ENCODE assay signal across 30 mouse cellular contexts in genomic region chr15:49347029-49347428, GRCm38 (mm10).
"Had no signal": no experiment of that assay in that cellular context is flagged by ENCODE, and none has a peak within 500 bp of the region (broad histone marks: within the 10 kb centered on the region; RNA-seq: fewer than 3 reads in every experiment).

No protein-coding gene starts in this region.

- H3K27me3 ChIP-seq: limb, embryonic 12.5 days; limb, embryonic 13.5 days; limb, embryonic 15.5 days; liver, embryonic 12.5 days; liver, embryonic 13.5 days; liver, embryonic 15.5 days; lung, embryonic 15.5 days; megakaryocyte, embryonic 14.5 days; midbrain, embryonic 12.5 days; midbrain, embryonic 13.5 days; midbrain, embryonic 15.5 days; neural tube, embryonic 12.5 days had no signal

- H3K27ac ChIP-seq: limb, embryonic 10.5 days; limb, embryonic 12.5 days; limb, embryonic 13.5 days; limb, embryonic 15.5 days; liver, embryonic 12.5 days; liver, embryonic 13.5 days; liver, embryonic 14.5 days; liver, embryonic 15.5 days; lung, embryonic 15.5 days; macrophage; midbrain, embryonic 10.5 days; midbrain, embryonic 12.5 days; midbrain, embryonic 13.5 days; midbrain, embryonic 15.5 days; neural tube, embryonic 12.5 days had no signal

- H3K9ac ChIP-seq: limb, embryonic 12.5 days; limb, embryonic 13.5 days; limb, embryonic 15.5 days; liver, embryonic 12.5 days; liver, embryonic 13.5 days; liver, embryonic 14.5 days; liver, embryonic 15.5 days; liver, postnatal 0 days; lung, embryonic 14.5 days; lung, embryonic 15.5 days; midbrain, embryonic 12.5 days; midbrain, embryonic 13.5 days; midbrain, embryonic 15.5 days; neural tube, embryonic 12.5 days had no signal

- H3K9me3 ChIP-seq: limb, embryonic 10.5 days; limb, embryonic 12.5 days; limb, embryonic 13.5 days; limb, embryonic 15.5 days; liver, embryonic 12.5 days; liver, embryonic 13.5 days; liver, embryonic 15.5 days; lung, embryonic 15.5 days; megakaryocyte, embryonic 14.5 days; midbrain, embryonic 10.5 days; midbrain, embryonic 12.5 days; midbrain, embryonic 13.5 days; midbrain, embryonic 15.5 days; neural tube, embryonic 12.5 days had no signal

- H3K36me3 ChIP-seq: limb, embryonic 10.5 days; limb, embryonic 12.5 days; limb, embryonic 13.5 days; limb, embryonic 15.5 days; liver, embryonic 12.5 days; liver, embryonic 13.5 days; liver, embryonic 15.5 days; lung, embryonic 15.5 days; midbrain, embryonic 10.5 days; midbrain, embryonic 12.5 days; midbrain, embryonic 13.5 days; midbrain, embryonic 15.5 days; neural tube, embryonic 12.5 days had no signal

- H3K4me1 ChIP-seq: limb, embryonic 12.5 days; limb, embryonic 13.5 days; limb, embryonic 15.5 days; liver, embryonic 12.5 days; liver, embryonic 13.5 days; liver, embryonic 15.5 days; lung, embryonic 15.5 days; megakaryocyte, embryonic 14.5 days; midbrain, embryonic 10.5 days; midbrain, embryonic 12.5 days; midbrain, embryonic 13.5 days; midbrain, embryonic 15.5 days; neural tube, embryonic 12.5 days had no signal

- ATAC-seq: liver, embryonic 12.5 days; liver, postnatal 0 days; lung, postnatal 0 days; midbrain, embryonic 13.5 days; midbrain, embryonic 15.5 days; midbrain, embryonic 16.5 days had no signal

- DNase-seq: left cerebral cortex, postnatal 4 days; liver; liver, embryonic 13.5 days; liver, postnatal 0 days; lung, adult 18-20 months; lung, adult 2 months; lung, embryonic 14.5 days; lung, postnatal 10 days; lung, postnatal 14 days; lung, postnatal 36 days; lung, postnatal 4 days; midbrain, embryonic 14.5 days had no signal

- H3K4me3 ChIP-seq: limb, embryonic 10.5 days; limb, embryonic 12.5 days; limb, embryonic 13.5 days; limb, embryonic 15.5 days; liver, embryonic 12.5 days; liver, embryonic 13.5 days; liver, embryonic 15.5 days; lung, embryonic 15.5 days; megakaryocyte, embryonic 14.5 days; midbrain, embryonic 10.5 days; midbrain, embryonic 12.5 days; midbrain, embryonic 13.5 days; midbrain, embryonic 15.5 days; myocyte; neural tube, embryonic 12.5 days had no signal
